Mouse (Mus musculus): Measurements from ENCODE around the gene Ppil4. TPM values are rescaled to one million over a fixed set of nuclear protein-coding genes. Genes with fewer than 3 reads are reported as not detected.
"Not testable (repeated sequence)": the region's sequence is repeated elsewhere in the genome, so short reads cannot be mapped to it uniquely, and the experiment has no call there.

Ppil4 gene
- polyA plus RNA-seq (2016; fragmentation: Nextera tagmentation; extraction: Ambion mirVana): 46.9 and 49.2 TPM in 2 replicates

- no peak within 1 kb of the TSS for H3K27ac ChIP-seq
- peak within 1 kb of the TSS; percentile 86 for H3K9ac ChIP-seq (replicated peaks)
- peak; percentile 85 for ATAC-seq (ENCODE audit: insufficient number of reproducible peaks, insufficient read depth, low FRiP score, low TSS enrichment, low read depth)
- H3K4me2 ChIP-seq: peak within 1 kb of the TSS; percentile 77
- H3K9me3 ChIP-seq: no peaks in the 10 kb centered on the region
- WGBS: under 1% methylated on average over 52 of the region's 52 CpGs
- peak within 1 kb of the TSS; percentile 92 for H3K4me3 ChIP-seq (replicated peaks)
- H3K36me3 ChIP-seq: peaks cover 40% of the 10 kb centered on the region
- H3K4me1 ChIP-seq (replicated peaks): peaks cover 11% of the 10 kb centered on the region
- H3K27me3 ChIP-seq: no peaks in the 10 kb centered on the region
Observed at GRCm38 (mm10) chr10:7792751-7793385, at the start of gene Ppil4, which contains the start of gene Ginm1. TSS of gene Ppil4 (plus strand) at chr10:7792891. TSS of gene Ginm1 (minus strand) at chr10:7792824.

GRCm38 (mm10) chr10:7745528-7745927 is 47.2 kb upstream of the Ppil4 start:
- H3K36me3 ChIP-seq: peaks cover 78% of the 10 kb centered on the region
- not testable (repeated sequence) for H3K27me3 ChIP-seq; ATAC-seq (ENCODE audit: insufficient number of reproducible peaks, insufficient read depth, low FRiP score, low TSS enrichment, low read depth); H3K4me2 ChIP-seq; H3K9me3 ChIP-seq; H3K27ac ChIP-seq; H3K9ac ChIP-seq (replicated peaks); H3K4me3 ChIP-seq (replicated peaks); H3K4me1 ChIP-seq (replicated peaks)
- WGBS: 95% methylated on average over 6 of the region's 6 CpGs

GRCm38 (mm10) chr10:7748752-7749151 is 43.9 kb upstream of the Ppil4 start:
- Histone ChIP-seq H3K4me1 (replicated peaks) (no peaks in the 10 kb centered on the region), H3K9ac (replicated peaks) (no peak overlapping the region), H3K9me3 (no peaks in the 10 kb centered on the region), H3K4me3 (replicated peaks) (no peak overlapping the region), H3K27me3 (no peaks in the 10 kb centered on the region), H3K4me2 (no peak overlapping the region), H3K27ac (no peak overlapping the region), H3K36me3 (peaks cover 78% of the 10 kb centered on the region)
- no peak for ATAC-seq (ENCODE audit: insufficient number of reproducible peaks, insufficient read depth, low FRiP score, low TSS enrichment, low read depth)
- WGBS: 88% methylated on average over 6 of the region's 6 CpGs

- Histone ChIP-seq H3K4me2 (no peak overlapping the region), H3K4me1 (replicated peaks) (no peaks in the 10 kb centered on the region), H3K9ac (replicated peaks) (no peak overlapping the region), H3K27ac (no peak overlapping the region), H3K36me3 (peaks cover 80% of the 10 kb centered on the region), H3K27me3 (no peaks in the 10 kb centered on the region), H3K4me3 (replicated peaks) (no peak overlapping the region), H3K9me3 (no peaks in the 10 kb centered on the region)
- WGBS: 94% methylated on average over 2 of the region's 2 CpGs
- no peak for ATAC-seq (ENCODE audit: insufficient number of reproducible peaks, insufficient read depth, low FRiP score, low TSS enrichment, low read depth)
Observed at GRCm38 (mm10) chr10:7757544-7757943, 35.1 kb upstream of the Ppil4 start.

GRCm38 (mm10) chr10:7772346-7772745 is 20.3 kb upstream of the Ppil4 start:
- ATAC-seq (ENCODE audit: insufficient number of reproducible peaks, insufficient read depth, low FRiP score, low TSS enrichment, low read depth): no peak
- H3K9me3 ChIP-seq: no peaks in the 10 kb centered on the region
- no peak overlapping the region for H3K4me3 ChIP-seq (replicated peaks)
- no peak overlapping the region for H3K27ac ChIP-seq
- no peak overlapping the region for H3K4me2 ChIP-seq
- no peaks in the 10 kb centered on the region for H3K4me1 ChIP-seq (replicated peaks)
- 93% methylated on average over 4 of the region's 4 CpGs for WGBS
- no peaks in the 10 kb centered on the region for H3K27me3 ChIP-seq
- peaks cover 94% of the 10 kb centered on the region for H3K36me3 ChIP-seq
- no peak overlapping the region for H3K9ac ChIP-seq (replicated peaks)

GRCm38 (mm10) chr10:7772769-7773168 is 19.9 kb upstream of the Ppil4 start:
- no peak overlapping the region for H3K4me3 ChIP-seq (replicated peaks)
- no peaks in the 10 kb centered on the region for H3K4me1 ChIP-seq (replicated peaks)
- 88% methylated on average over 1 of the region's 1 CpGs for WGBS
- H3K9ac ChIP-seq (replicated peaks): no peak overlapping the region
- no peak for ATAC-seq (ENCODE audit: insufficient number of reproducible peaks, insufficient read depth, low FRiP score, low TSS enrichment, low read depth)
- no peaks in the 10 kb centered on the region for H3K9me3 ChIP-seq
- H3K36me3 ChIP-seq: peaks cover 93% of the 10 kb centered on the region
- no peak overlapping the region for H3K4me2 ChIP-seq
- no peak overlapping the region for H3K27ac ChIP-seq
- H3K27me3 ChIP-seq: no peaks in the 10 kb centered on the region

- Histone ChIP-seq H3K36me3 (peaks cover 81% of the 10 kb centered on the region), H3K4me3 (replicated peaks) (no peak overlapping the region), H3K27me3 (no peaks in the 10 kb centered on the region), H3K4me2 (no peak overlapping the region), H3K9ac (replicated peaks) (no peak overlapping the region), H3K27ac (no peak overlapping the region), H3K9me3 (no peaks in the 10 kb centered on the region), H3K4me1 (replicated peaks) (peaks cover 7% of the 10 kb centered on the region)
- 94% methylated on average over 8 of the region's 8 CpGs for WGBS
- no peak for ATAC-seq (ENCODE audit: insufficient number of reproducible peaks, insufficient read depth, low FRiP score, low TSS enrichment, low read depth)
Observed at GRCm38 (mm10) chr10:7775421-7775820, 17.3 kb upstream of the Ppil4 start.

- no peaks in the 10 kb centered on the region for H3K27me3 ChIP-seq
- ATAC-seq (ENCODE audit: insufficient number of reproducible peaks, insufficient read depth, low FRiP score, low TSS enrichment, low read depth): no peak
- H3K27ac ChIP-seq: no peak overlapping the region
- peaks cover 51% of the 10 kb centered on the region for H3K36me3 ChIP-seq
- H3K9me3 ChIP-seq: no peaks in the 10 kb centered on the region
- H3K9ac ChIP-seq (replicated peaks): no peak overlapping the region
- no peak overlapping the region for H3K4me3 ChIP-seq (replicated peaks)
- no peak overlapping the region for H3K4me2 ChIP-seq
- peaks cover 7% of the 10 kb centered on the region for H3K4me1 ChIP-seq (replicated peaks)
- WGBS: 95% methylated on average over 3 of the region's 3 CpGs
Observed at GRCm38 (mm10) chr10:7778361-7778760, 14.3 kb upstream of the Ppil4 start.

GRCm38 (mm10) chr10:7779751-7780237 is 12.9 kb upstream of the Ppil4 start:
- no peaks in the 10 kb centered on the region for H3K9me3 ChIP-seq
- no peak for ATAC-seq (ENCODE audit: insufficient number of reproducible peaks, insufficient read depth, low FRiP score, low TSS enrichment, low read depth)
- H3K36me3 ChIP-seq: peaks cover 40% of the 10 kb centered on the region
- H3K4me2 ChIP-seq: peak overlapping the region; percentile 71
- peak overlapping the region; percentile 94 for H3K4me3 ChIP-seq (replicated peaks)
- no peaks in the 10 kb centered on the region for H3K27me3 ChIP-seq
- H3K9ac ChIP-seq (replicated peaks): peak overlapping the region; percentile 84
- no peak overlapping the region for H3K27ac ChIP-seq
- whole genome bisulfite sequencing: 24% methylated on average over 7 of the region's 7 CpGs
- H3K4me1 ChIP-seq (replicated peaks): peaks cover 7% of the 10 kb centered on the region

GRCm38 (mm10) chr10:7780238-7781176 is 12.2 kb upstream of the Ppil4 start:
- Histone ChIP-seq H3K4me1 (replicated peaks) (peaks cover 7% of the 10 kb centered on the region), H3K27ac (peak overlapping the region; percentile 78), H3K9ac (replicated peaks) (peak overlapping the region; percentile 84), H3K4me3 (replicated peaks) (peak overlapping the region; percentile 94), H3K36me3 (peaks cover 33% of the 10 kb centered on the region), H3K27me3 (no peaks in the 10 kb centered on the region), H3K9me3 (no peaks in the 10 kb centered on the region), H3K4me2 (peak overlapping the region; percentile 71)
- under 1% methylated on average over 69 of the region's 77 CpGs for WGBS
- peak; percentile 87 for ATAC-seq (ENCODE audit: insufficient number of reproducible peaks, insufficient read depth, low FRiP score, low TSS enrichment, low read depth)

GRCm38 (mm10) chr10:7781214-7781613 is 11.5 kb upstream of the Ppil4 start:
- Histone ChIP-seq H3K4me3 (replicated peaks) (peak overlapping the region; percentile 94), H3K4me1 (replicated peaks) (peaks cover 7% of the 10 kb centered on the region), H3K36me3 (peaks cover 26% of the 10 kb centered on the region), H3K9me3 (no peaks in the 10 kb centered on the region), H3K27ac (no peak overlapping the region), H3K9ac (replicated peaks) (peak overlapping the region; percentile 84; the same call in 1 of the 2 replicates), H3K4me2 (peak overlapping the region; percentile 71), H3K27me3 (no peaks in the 10 kb centered on the region)
- no peak for ATAC-seq (ENCODE audit: insufficient number of reproducible peaks, insufficient read depth, low FRiP score, low TSS enrichment, low read depth)
- WGBS: 57% methylated on average over 3 of the region's 3 CpGs

Data from limb, embryonic 12.5 days (tissue).